Mouse (Mus musculus): ENCODE results near the gene Znhit1. TPM values are rescaled to one million over a fixed set of nuclear protein-coding genes. Genes with fewer than 3 reads are reported as not detected.

The Znhit1 gene
- total and polyA plus RNA-seq, 2 experiments from 2014 or later, result 85.4 to 153 TPM

DNA sequence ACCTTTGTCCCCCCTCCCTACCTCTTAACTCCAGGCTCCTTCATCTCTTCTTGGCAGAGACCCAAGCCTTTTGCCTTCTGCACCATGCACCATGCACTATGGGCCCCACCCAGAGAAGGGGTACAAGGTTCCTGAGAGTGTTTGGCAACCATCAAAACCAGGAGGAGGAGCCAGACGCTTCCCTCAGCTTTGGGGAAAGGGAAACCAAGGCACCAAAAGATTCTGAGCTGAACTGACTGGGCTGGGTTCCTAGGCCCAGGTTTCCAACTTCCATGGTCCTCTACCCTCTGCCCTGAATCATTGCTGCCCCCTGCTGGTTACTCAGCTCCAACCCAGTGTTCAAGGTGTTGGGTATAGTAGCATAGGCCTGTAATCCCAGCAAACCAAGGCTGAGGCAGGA, 17.1 kb downstream of the Znhit1 start:
- DNase-seq (ENCODE audit: low spot score), result no peak
- no peak for ATAC-seq (ENCODE audit: low FRiP score)
- H3K36me3 ChIP-seq (ENCODE audit: insufficient read depth, low read length), result peaks cover 6% of the 10 kb centered on the region
- H3K4me2 ChIP-seq (ENCODE audit: low read depth, low read length, poor library complexity, severe bottlenecking), result no peak overlapping the region
- WGBS, result 75% methylated on average over 1 of the region's 1 CpGs
- no peak overlapping the region for H3K27ac ChIP-seq (ENCODE audit: low read depth, low read length)
- no peak overlapping the region for H3K9ac ChIP-seq (replicated peaks; ENCODE audit: low read length, poor library complexity, severe bottlenecking)
- peak; percentile 65 for TF ChIP-seq CTCF (IDR thresholded peaks at IDR 0.05)
- H3K9me3 ChIP-seq (ENCODE audit: low read length), result no peaks in the 10 kb centered on the region
- H3K27me3 ChIP-seq (ENCODE audit: insufficient read depth, low read length), result no peaks in the 10 kb centered on the region
- H3K4me3 ChIP-seq (ENCODE audit: low read depth, low read length), result no peak overlapping the region
- no peaks in the 10 kb centered on the region for H3K4me1 ChIP-seq (ENCODE audit: insufficient read depth, low read length)

DNA sequence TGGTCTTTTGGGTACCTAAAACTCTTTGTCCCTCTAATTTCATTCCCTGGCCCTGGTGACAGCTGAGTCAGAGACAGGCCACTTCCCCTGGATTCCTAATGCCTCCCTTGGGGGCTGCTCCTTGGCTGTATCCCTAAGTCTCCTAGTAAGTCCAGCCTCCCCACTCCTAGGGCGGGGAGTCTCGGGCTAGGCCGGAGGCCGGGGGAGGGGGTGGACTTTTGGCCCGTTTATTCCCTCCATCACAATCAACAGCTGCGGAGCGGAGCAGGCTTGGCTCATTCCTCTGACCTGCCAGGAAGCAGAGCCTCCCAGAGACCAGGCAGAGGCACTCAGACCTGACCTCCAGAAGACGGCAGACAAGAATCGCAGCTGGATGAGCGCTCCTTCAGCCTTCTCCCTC, 20.2 kb downstream of the Znhit1 start:
- H3K9ac ChIP-seq (replicated peaks; ENCODE audit: low read length, poor library complexity, severe bottlenecking), result no peak overlapping the region
- H3K27me3 ChIP-seq (ENCODE audit: insufficient read depth, low read length), result no peaks in the 10 kb centered on the region
- peaks cover 26% of the 10 kb centered on the region for H3K36me3 ChIP-seq (ENCODE audit: insufficient read depth, low read length)
- H3K9me3 ChIP-seq (ENCODE audit: low read length), result no peaks in the 10 kb centered on the region
- DNase-seq (ENCODE audit: low spot score) (peak; percentile 20), ATAC-seq (ENCODE audit: low FRiP score) (no peak)
- no peak for TF ChIP-seq CTCF (IDR thresholded peaks at IDR 0.05)
- H3K4me2 ChIP-seq (ENCODE audit: low read depth, low read length, poor library complexity, severe bottlenecking), result no peak overlapping the region
- 71% methylated on average over 10 of the region's 10 CpGs for WGBS
- no peak overlapping the region for H3K4me3 ChIP-seq (ENCODE audit: low read depth, low read length)
- H3K4me1 ChIP-seq (ENCODE audit: insufficient read depth, low read length), result no peaks in the 10 kb centered on the region
- H3K27ac ChIP-seq (ENCODE audit: low read depth, low read length), result no peak overlapping the region

DNA sequence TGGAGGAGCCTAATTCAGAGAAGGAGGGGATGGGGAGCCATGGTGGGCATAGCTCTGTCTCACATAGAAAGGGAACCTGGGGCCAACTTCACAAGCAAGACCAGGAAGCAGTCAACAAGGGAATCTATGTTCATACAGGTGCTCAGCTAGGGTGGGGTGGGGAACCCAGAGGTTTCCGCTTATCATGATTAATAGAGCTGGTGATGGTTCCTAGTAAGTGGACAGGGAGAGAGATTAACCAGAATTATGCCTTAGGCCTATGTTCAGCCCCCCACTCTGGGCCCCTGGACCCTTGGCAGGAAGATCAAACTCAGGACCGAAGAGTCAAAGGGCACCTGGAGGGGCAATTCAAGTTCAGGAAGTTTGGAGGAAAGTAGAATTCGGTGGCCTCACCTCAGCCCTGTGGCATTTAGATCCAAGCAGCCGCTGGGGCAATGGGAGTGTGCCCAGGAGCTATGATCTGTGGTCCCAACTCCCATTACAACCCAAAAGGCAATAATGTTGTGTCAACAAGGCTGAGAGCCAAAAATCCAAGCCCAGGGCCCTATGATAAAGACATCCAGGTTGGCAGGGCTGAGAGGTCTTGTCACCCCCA, 20.9 kb downstream of the Znhit1 start:
- no peaks in the 10 kb centered on the region for H3K27me3 ChIP-seq (ENCODE audit: insufficient read depth, low read length)
- no peak overlapping the region for H3K4me2 ChIP-seq (ENCODE audit: low read depth, low read length, poor library complexity, severe bottlenecking)
- no peak for TF ChIP-seq CTCF (IDR thresholded peaks at IDR 0.05)
- no peak overlapping the region for H3K27ac ChIP-seq (ENCODE audit: low read depth, low read length)
- peaks cover 26% of the 10 kb centered on the region for H3K36me3 ChIP-seq (ENCODE audit: insufficient read depth, low read length)
- H3K4me3 ChIP-seq (ENCODE audit: low read depth, low read length), result no peak overlapping the region
- H3K9ac ChIP-seq (replicated peaks; ENCODE audit: low read length, poor library complexity, severe bottlenecking), result no peak overlapping the region
- WGBS, result 90% methylated on average over 4 of the region's 4 CpGs
- H3K9me3 ChIP-seq (ENCODE audit: low read length), result no peaks in the 10 kb centered on the region
- DNase-seq (ENCODE audit: low spot score) (no peak), ATAC-seq (ENCODE audit: low FRiP score) (no peak)
- H3K4me1 ChIP-seq (ENCODE audit: insufficient read depth, low read length), result no peaks in the 10 kb centered on the region

DNA sequence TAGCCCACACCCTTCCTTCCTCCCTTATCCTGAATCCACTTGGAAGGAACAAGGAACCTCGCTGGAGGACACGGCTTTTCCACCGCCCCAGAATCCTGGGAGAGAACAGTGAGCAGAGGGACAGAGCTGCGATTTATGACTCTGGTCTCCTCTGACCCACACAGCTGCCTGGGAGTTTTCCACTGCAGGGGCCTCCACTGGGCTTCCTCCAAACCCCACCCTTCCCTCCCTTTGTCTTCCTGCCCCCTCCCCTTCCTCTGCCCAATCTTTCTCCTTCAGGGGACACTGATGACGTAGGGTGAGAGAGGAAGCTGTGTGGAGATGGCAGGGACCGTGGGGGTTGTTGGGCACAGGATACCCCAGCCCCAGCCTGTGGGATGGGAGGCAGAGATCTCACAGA, 21.5 kb downstream of the Znhit1 start, which contains the start of gene Cldn15:
Cldn15 (plus strand) TSS at position 286 of the 400 bp plus-strand sequence.
- no peaks in the 10 kb centered on the region for H3K9me3 ChIP-seq (ENCODE audit: low read length)
- no peak for TF ChIP-seq CTCF (IDR thresholded peaks at IDR 0.05)
- H3K4me1 ChIP-seq (ENCODE audit: insufficient read depth, low read length), result 0 out of 2 replicates have a peak, but pooled peaks cover 4% of the 10 kb centered on the region
- H3K36me3 ChIP-seq (ENCODE audit: insufficient read depth, low read length), result peaks cover 26% of the 10 kb centered on the region
- no peak within 1 kb of the TSS for H3K4me3 ChIP-seq (ENCODE audit: low read depth, low read length)
- no peak within 1 kb of the TSS for H3K9ac ChIP-seq (replicated peaks; ENCODE audit: low read length, poor library complexity, severe bottlenecking)
- ATAC-seq (ENCODE audit: low FRiP score), result no peak
- H3K27ac ChIP-seq (ENCODE audit: low read depth, low read length), result no peak within 1 kb of the TSS
- 77% methylated on average over 6 of the region's 6 CpGs for WGBS
- H3K4me2 ChIP-seq (ENCODE audit: low read depth, low read length, poor library complexity, severe bottlenecking), result no peak within 1 kb of the TSS
- DNase-seq (ENCODE audit: low spot score), result no peak
- H3K27me3 ChIP-seq (ENCODE audit: insufficient read depth, low read length), result no peaks in the 10 kb centered on the region

DNA sequence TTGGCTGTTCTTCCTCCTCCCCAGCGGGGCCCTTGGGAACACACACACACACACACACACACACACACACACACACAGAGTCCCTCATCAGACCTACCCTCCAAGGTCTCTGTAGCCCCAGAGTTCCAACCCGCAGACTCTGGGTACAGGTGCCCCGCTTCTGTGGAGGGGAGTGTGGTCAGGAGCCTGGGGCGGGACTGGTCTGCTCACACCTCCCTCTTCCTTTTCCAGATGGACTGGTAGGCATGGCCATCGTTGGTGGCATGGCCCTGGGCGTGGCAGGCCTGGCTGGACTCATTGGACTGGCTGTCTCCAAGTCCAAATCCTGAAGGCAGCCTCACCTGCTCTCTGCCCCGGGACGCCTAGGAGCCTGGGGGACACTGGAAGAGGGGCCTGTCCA, 22.1 kb downstream of the Znhit1 start:
- no peak overlapping the region for H3K4me2 ChIP-seq (ENCODE audit: low read depth, low read length, poor library complexity, severe bottlenecking)
- H3K4me3 ChIP-seq (ENCODE audit: low read depth, low read length), result no peak overlapping the region
- H3K9ac ChIP-seq (replicated peaks; ENCODE audit: low read length, poor library complexity, severe bottlenecking), result no peak overlapping the region
- no peak overlapping the region for H3K27ac ChIP-seq (ENCODE audit: low read depth, low read length)
- H3K4me1 ChIP-seq (ENCODE audit: insufficient read depth, low read length), result 0 out of 2 replicates have a peak, but pooled peaks cover 5% of the 10 kb centered on the region
- no peak for TF ChIP-seq CTCF (IDR thresholded peaks at IDR 0.05)
- no peak for ATAC-seq (ENCODE audit: low FRiP score)
- no peak for DNase-seq (ENCODE audit: low spot score)
- H3K9me3 ChIP-seq (ENCODE audit: low read length), result no peaks in the 10 kb centered on the region
- peaks cover 26% of the 10 kb centered on the region for H3K36me3 ChIP-seq (ENCODE audit: insufficient read depth, low read length)
- H3K27me3 ChIP-seq (ENCODE audit: insufficient read depth, low read length), result no peaks in the 10 kb centered on the region
- 94% methylated on average over 7 of the region's 8 CpGs for WGBS

- ATAC-seq (ENCODE audit: low FRiP score) (no peak), DNase-seq (ENCODE audit: low spot score) (no peak)
- Histone ChIP-seq H3K27me3 (ENCODE audit: insufficient read depth, low read length) (no peaks in the 10 kb centered on the region), H3K36me3 (ENCODE audit: insufficient read depth, low read length) (peaks cover 26% of the 10 kb centered on the region), H3K9me3 (ENCODE audit: low read length) (no peaks in the 10 kb centered on the region), H3K4me3 (ENCODE audit: low read depth, low read length) (no peak overlapping the region), H3K4me2 (ENCODE audit: low read depth, low read length, poor library complexity, severe bottlenecking) (no peak overlapping the region), H3K27ac (ENCODE audit: low read depth, low read length) (no peak overlapping the region), H3K9ac (replicated peaks; ENCODE audit: low read length, poor library complexity, severe bottlenecking) (no peak overlapping the region), H3K4me1 (ENCODE audit: insufficient read depth, low read length) (0 out of 2 replicates have a peak, but pooled peaks cover 5% of the 10 kb centered on the region)
- WGBS, result 94% methylated on average over 9 of the region's 9 CpGs
- TF ChIP-seq CTCF (IDR thresholded peaks at IDR 0.05), result no peak
Observed at GRCm38 (mm10) chr5:136965210-136965609, 22.6 kb downstream of the Znhit1 start.

All from midbrain, postnatal 0 days (tissue).